Mouse (Mus musculus) heart, postnatal 0 days (tissue): ENCODE measurements around the gene Phf24.

Experiments
- CTCF ChIP-seq: IDR thresholded peaks from 2 replicates; pipeline ENCODE4 v1.5.1; 2016; ENCODE audit warnings: antibody characterized with exemption, control low read depth, low read depth
- EP300 ChIP-seq: IDR thresholded peaks from 2 replicates; pipeline ENCODE4 v1.6.1; 2016; ENCODE audit warnings: antibody characterized with exemption, low read depth

GRCm38 (mm10) chr4:42972952-42973351, 56.5 kb downstream of the Phf24 start:
- TF ChIP-seq CTCF (no peak), EP300 (no peak)
